9 mouse cellular contexts compared by ENCODE assay signal in genomic region chr5:114371731-114372473, GRCm38 (mm10). TPM values are rescaled to one million over a fixed set of nuclear protein-coding genes. Genes with fewer than 3 reads are reported as not detected.
A peak's percentile ranks its signal among the peaks of the same experiment; 100 is the strongest.
DNase-seq lines count a peak whose midpoint lies in the region; ATAC-seq and TF ChIP-seq lines count a peak whose summit lies in the region.
"Had no signal": no experiment of that assay in that cellular context is flagged by ENCODE, and none has a peak within 500 bp of the region (broad histone marks: within the 10 kb centered on the region; RNA-seq: fewer than 3 reads in every experiment).

No protein-coding gene starts in this region.

- peak overlapping the region; percentile 79 for H3K27ac ChIP-seq in heart, adult 2 months
- peak overlapping the region; percentile 86 for H3K27ac ChIP-seq in limb, embryonic 14.5 days (replicated peaks; ENCODE audit: low read depth, low read length)
- H3K27ac ChIP-seq in stomach, embryonic 14.5 days (ENCODE audit: low read length), result peak overlapping the region; percentile 98
- H3K27ac ChIP-seq: neural tube, embryonic 12.5 days had no signal

- no peak for TF ChIP-seq CTCF in heart, adult 2 months (IDR thresholded peaks at IDR 0.05)

- H3K4me1 ChIP-seq in heart, adult 2 months (ENCODE audit: control insufficient read depth, insufficient read depth, low read length), result peaks cover 47% of the 10 kb centered on the region
- H3K4me1 ChIP-seq in limb, embryonic 14.5 days (ENCODE audit: control insufficient read depth, insufficient read depth, low read length), result peaks cover 44% of the 10 kb centered on the region
- H3K4me1 ChIP-seq in stomach, embryonic 14.5 days (ENCODE audit: control insufficient read depth, insufficient read depth, low read length), result peaks cover 57% of the 10 kb centered on the region

- no peak overlapping the region for H3K4me2 ChIP-seq in limb, embryonic 14.5 days (replicated peaks; ENCODE audit: low read depth, low read length, severe bottlenecking)
- peak overlapping the region; percentile 16; the same call in 1 of the 2 replicates for H3K4me2 ChIP-seq in stomach, embryonic 14.5 days (replicated peaks; ENCODE audit: low read depth, low read length)
- H3K4me2 ChIP-seq: neural tube, embryonic 12.5 days had no signal

- no peaks in the 10 kb centered on the region for H3K27me3 ChIP-seq in heart, adult 2 months (ENCODE audit: control insufficient read depth, insufficient read depth, low read length)
- H3K27me3 ChIP-seq in limb, embryonic 14.5 days (ENCODE audit: control insufficient read depth, insufficient read depth, low read length), result no peaks in the 10 kb centered on the region
- H3K27me3 ChIP-seq in stomach, embryonic 14.5 days (ENCODE audit: control insufficient read depth, insufficient read depth, low read length), result no peaks in the 10 kb centered on the region
- H3K27me3 ChIP-seq: neural tube, embryonic 12.5 days had no signal

- no peak for TF ChIP-seq POLR2A in heart, adult 2 months (IDR thresholded peaks at IDR 0.05; ENCODE audit: insufficient read depth, low read depth, low read length)
- no peak for TF ChIP-seq POLR2A in limb, embryonic 14.5 days (IDR thresholded peaks at IDR 0.05; ENCODE audit: borderline replicate concordance, extremely low read depth, insufficient read depth, insufficient read length)

- 41% methylated on average over 25 of the region's 25 CpGs for WGBS in heart, adult 2 months
- WGBS in limb, embryonic 14.5 days, result 52% methylated on average over 25 of the region's 25 CpGs
- 55% methylated on average over 25 of the region's 25 CpGs for WGBS in stomach, embryonic 14.5 days

- intact Hi-C loops in heart, adult 2 months (cut with DNase I), result loop anchor here (10.0 kb wide), 1 partner anchor 197 kb away; no protein-coding TSS in a partner anchor

- H3K9ac ChIP-seq in heart, adult 2 months (ENCODE audit: low read depth, low read length), result no peak overlapping the region
- H3K9ac ChIP-seq in limb, embryonic 14.5 days (ENCODE audit: low read depth, low read length, severe bottlenecking), result 0 out of 2 replicates have a peak overlapping the region, but pooled peaks have one; percentile 12
- H3K9ac ChIP-seq in stomach, embryonic 14.5 days (replicated peaks; ENCODE audit: low read depth, low read length), result no peak overlapping the region
- H3K9ac ChIP-seq: neural tube, embryonic 12.5 days had no signal

- no peak overlapping the region; the same call in 1 of the 2 replicates for H3K4me3 ChIP-seq in heart, adult 2 months
- no peak overlapping the region for H3K4me3 ChIP-seq in limb, embryonic 14.5 days (replicated peaks; ENCODE audit: low read length)
- H3K4me3 ChIP-seq in stomach, embryonic 14.5 days (ENCODE audit: low read depth, low read length), result no peak overlapping the region
- H3K4me3 ChIP-seq: neural tube, embryonic 12.5 days had no signal

- no peaks in the 10 kb centered on the region; the same call in none of the 2 replicates for H3K79me2 ChIP-seq in heart, adult 2 months (replicated peaks; ENCODE audit: control insufficient read depth, insufficient read depth, low read length)

- H3K9me3 ChIP-seq in limb, embryonic 14.5 days (ENCODE audit: control insufficient read depth, low read length), result no peaks in the 10 kb centered on the region
- H3K9me3 ChIP-seq in stomach, embryonic 14.5 days (ENCODE audit: control insufficient read depth, low read depth, low read length), result no peaks in the 10 kb centered on the region
- H3K9me3 ChIP-seq: neural tube, embryonic 12.5 days had no signal

- H3K36me3 ChIP-seq in heart, adult 2 months (ENCODE audit: control insufficient read depth, insufficient read depth, low read length), result peaks cover 9% of the 10 kb centered on the region
- H3K36me3 ChIP-seq in limb, embryonic 14.5 days (ENCODE audit: control insufficient read depth, insufficient read depth, low read length), result peaks cover 89% of the 10 kb centered on the region
- peaks cover 65% of the 10 kb centered on the region for H3K36me3 ChIP-seq in stomach, embryonic 14.5 days (ENCODE audit: control insufficient read depth, insufficient read depth, low read length)

- ATAC-seq in limb, embryonic 14.5 days (ENCODE audit: low FRiP score, low read depth), result no peak
- ATAC-seq in stomach, embryonic 14.5 days (ENCODE audit: insufficient number of reproducible peaks, insufficient read depth, low FRiP score, low read depth), result no peak

- TF ChIP-seq EP300 in heart, adult 2 months (IDR thresholded peaks at IDR 0.05; ENCODE audit: insufficient read depth, low read depth, low read length), result 0 out of 2 replicates have a peak, but pooled peaks have one; percentile 38

- DNase-seq in lung, adult 18-20 months, result peak; percentile 50 to 68
- no peak for DNase-seq in lung, postnatal 14 days
- peak in 1 of 2 experiments; percentile 43 for DNase-seq in heart, adult 2 months
- DNase-seq in limb, embryonic 14.5 days (ENCODE audit: low spot score), result no peak
- no peak for DNase-seq in cerebellum, adult 11-12 months
- DNase-seq in spleen, postnatal 4 days (ENCODE audit: low spot score in 2 of 2), result no peak
- DNase-seq in thymus, adult 18-20 months, result no peak

RNA-seq across cellular contexts. Expression of gene Kctd10, which starts 8.4 kb away (rescaled TPM):
- 10 to 100 TPM; 48.9 to 51.8 TPM for total RNA-seq in heart, adult 2 months (2021)
- polyA plus RNA-seq in heart, adult 2 months (2012; rRNA removed), result 48.0 and 63.5 TPM in 2 replicates
- polyA plus RNA-seq in limb, embryonic 14.5 days (2012; rRNA removed), result 89.4 and 93.1 TPM in 2 replicates
- polyA plus RNA-seq in limb, embryonic 14.5 days (2014; fragmentation: Nextera tagmentation; extraction: Ambion mirVana), result 103 and 105 TPM in 2 replicates
- polyA plus RNA-seq in stomach, embryonic 14.5 days (2014; fragmentation: Nextera tagmentation; extraction: Ambion mirVana), result 111 and 125 TPM in 2 replicates

RNA-seq across cellular contexts. Expression of gene Ube3b, which starts 8.5 kb away (rescaled TPM):
- 100 to 1,000 TPM in 1 of 2 experiments, 10 to 100 TPM in 1; 86.3 to 101 TPM for total RNA-seq in heart, adult 2 months (2021)
- 84.2 and 103 TPM in 2 replicates for polyA plus RNA-seq in heart, adult 2 months (2012; rRNA removed)
- 57.6 and 78.4 TPM in 2 replicates for polyA plus RNA-seq in limb, embryonic 14.5 days (2012; rRNA removed)
- 51.2 and 56.4 TPM in 2 replicates for polyA plus RNA-seq in limb, embryonic 14.5 days (2014; fragmentation: Nextera tagmentation; extraction: Ambion mirVana)
- 46.3 and 51.6 TPM in 2 replicates for polyA plus RNA-seq in stomach, embryonic 14.5 days (2014; fragmentation: Nextera tagmentation; extraction: Ambion mirVana)

Comparison
In these comparisons a context has a peak if more than half of its experiments do, and no peak if none do; other contexts are left out.
1. DNase-seq: peak in lung, adult 18-20 months (2 of 2); none in lung, postnatal 14 days (single experiment), limb, embryonic 14.5 days (single experiment), cerebellum, adult 11-12 months (single experiment), spleen, postnatal 4 days (0 of 2) and thymus, adult 18-20 months (0 of 2).
2. Peak in every context shown above with its lines, with median percentiles within 50 percentile points of each other: H3K27ac ChIP-seq.